Mouse (Mus musculus) limb, embryonic 10.5 days (tissue): Measurements from ENCODE around the gene Ccm2l. TPM values are rescaled to one million over a fixed set of nuclear protein-coding genes. Genes with fewer than 3 reads are reported as not detected.

Source experiments
- DNase-seq: peaks from one replicate; pipeline ENCODE4 v3.0.0-alpha.2; 2017; ENCODE audit warnings: low spot score
- H3K27ac ChIP-seq: fragments of 300-500 bp; sonication (generic); 2 replicates; pipeline ENCODE4 v1.5.1; 2016; ENCODE audit warnings: mild to moderate bottlenecking
- H3K27me3 ChIP-seq: fragments of 300-500 bp; sonication (generic); 2 replicates; pipeline ENCODE4 v1.6.1; 2016; ENCODE audit warnings: low read depth, mild to moderate bottlenecking; ENCODE audit not compliant: poor library complexity, severe bottlenecking
- H3K36me3 ChIP-seq: fragments of 300-500 bp; sonication (generic); 2 replicates; pipeline ENCODE4 v1.6.1; 2016; ENCODE audit warnings: mild to moderate bottlenecking, moderate library complexity
- H3K4me1 ChIP-seq: fragments of 300-500 bp; sonication (generic); 2 replicates; pipeline ENCODE4 v1.6.1; 2016
- H3K4me3 ChIP-seq: fragments of 300-500 bp; sonication (generic); 2 replicates; pipeline ENCODE4 v1.5.1; 2016; ENCODE audit warnings: mild to moderate bottlenecking, moderate library complexity
- H3K9me3 ChIP-seq: fragments of 300-500 bp; sonication (generic); replicated peaks from 2 replicates; pipeline ENCODE4 v1.6.1; 2016; ENCODE audit warnings: mild to moderate bottlenecking
- WGBS: fragments of 180-500 bp; shearing (Covaris S2); methylation state at CpG from one replicate; pipeline ENCODE4 v1.1.7; 2016; 5-methylcytosine and 5-hydroxymethylcytosine counted together
- polyA plus RNA-seq: library from polyadenylated mRNA; unstranded; fragments of >200 nt; fragmentation: Nextera tagmentation; extraction: Ambion mirVana; gene quantifications from 2 replicates; pipeline ENCODE4 v1.2.1, GENCODE M21; 2016

The Ccm2l gene
- polyA plus RNA-seq, 1 experiment from 2014 or later = 1.7 TPM

- Histone ChIP-seq H3K4me3 (no peak overlapping the region), H3K27me3 (peaks cover 37% of the 10 kb centered on the region), H3K27ac (no peak overlapping the region), H3K4me1 (peaks cover 12% of the 10 kb centered on the region), H3K36me3 (no peaks in the 10 kb centered on the region), H3K9me3 (no peaks in the 10 kb centered on the region)
- WGBS = 21% methylated on average over 2 of the region's 2 CpGs
- no peak for DNase-seq
These were observed 29.1 kb upstream of the Ccm2l start for GRCm38 (mm10) chr2:153036690-153037089.

GRCm38 (mm10) chr2:153043886-153044285 is 21.9 kb upstream of the Ccm2l start:
- no peak for DNase-seq
- Histone ChIP-seq H3K9me3 (no peaks in the 10 kb centered on the region), H3K4me3 (no peak overlapping the region), H3K27me3 (peaks cover 8% of the 10 kb centered on the region; the same call in 1 of the 2 replicates), H3K36me3 (no peaks in the 10 kb centered on the region), H3K4me1 (no peaks in the 10 kb centered on the region), H3K27ac (no peak overlapping the region)
- 59% methylated on average over 3 of the region's 3 CpGs for WGBS

GRCm38 (mm10) chr2:153045884-153046299 is 19.9 kb upstream of the Ccm2l start:
- WGBS = 52% methylated on average over 8 of the region's 8 CpGs
- DNase-seq = no peak
- Histone ChIP-seq H3K4me3 (no peak overlapping the region), H3K27me3 (peaks cover 27% of the 10 kb centered on the region), H3K27ac (no peak overlapping the region), H3K4me1 (no peaks in the 10 kb centered on the region), H3K36me3 (no peaks in the 10 kb centered on the region), H3K9me3 (no peaks in the 10 kb centered on the region)

DNA sequence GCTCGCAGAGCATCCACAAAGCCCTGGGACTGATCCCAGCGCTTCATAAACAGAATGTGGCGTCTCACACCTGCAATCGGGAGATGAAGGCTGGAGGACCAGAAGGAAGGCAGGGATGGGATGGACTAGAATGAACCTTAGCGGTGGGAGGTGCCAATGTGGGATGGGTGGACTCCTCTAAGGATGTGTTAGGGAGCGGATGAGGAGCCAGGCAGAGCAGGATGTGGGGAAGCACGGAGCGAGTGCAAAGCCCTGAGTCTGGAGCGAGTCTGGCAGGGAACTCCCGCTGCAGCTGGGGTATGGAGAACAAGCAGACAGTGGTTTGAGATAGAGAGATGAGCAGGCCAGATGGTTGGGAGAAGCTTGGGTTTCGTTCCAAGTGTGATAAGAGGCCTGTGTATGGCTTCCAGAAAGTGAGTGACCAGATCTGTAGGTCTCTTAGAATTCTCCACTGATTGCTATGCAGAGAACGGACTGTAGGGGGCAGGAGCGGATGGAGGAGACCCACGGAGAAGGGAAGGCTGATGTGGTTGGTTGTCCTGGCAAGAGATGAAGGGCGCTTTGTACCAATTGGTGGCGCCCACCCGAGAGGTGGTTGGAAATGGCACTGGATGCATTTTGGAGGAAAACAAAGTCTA is 17.8 kb upstream of the Ccm2l start:
- Histone ChIP-seq H3K36me3 (no peaks in the 10 kb centered on the region), H3K27ac (no peak overlapping the region), H3K4me1 (peaks cover 6% of the 10 kb centered on the region), H3K4me3 (no peak overlapping the region), H3K9me3 (no peaks in the 10 kb centered on the region), H3K27me3 (peaks cover 48% of the 10 kb centered on the region)
- DNase-seq = peak; percentile 57
- WGBS = 44% methylated on average over 17 of the region's 17 CpGs

DNA sequence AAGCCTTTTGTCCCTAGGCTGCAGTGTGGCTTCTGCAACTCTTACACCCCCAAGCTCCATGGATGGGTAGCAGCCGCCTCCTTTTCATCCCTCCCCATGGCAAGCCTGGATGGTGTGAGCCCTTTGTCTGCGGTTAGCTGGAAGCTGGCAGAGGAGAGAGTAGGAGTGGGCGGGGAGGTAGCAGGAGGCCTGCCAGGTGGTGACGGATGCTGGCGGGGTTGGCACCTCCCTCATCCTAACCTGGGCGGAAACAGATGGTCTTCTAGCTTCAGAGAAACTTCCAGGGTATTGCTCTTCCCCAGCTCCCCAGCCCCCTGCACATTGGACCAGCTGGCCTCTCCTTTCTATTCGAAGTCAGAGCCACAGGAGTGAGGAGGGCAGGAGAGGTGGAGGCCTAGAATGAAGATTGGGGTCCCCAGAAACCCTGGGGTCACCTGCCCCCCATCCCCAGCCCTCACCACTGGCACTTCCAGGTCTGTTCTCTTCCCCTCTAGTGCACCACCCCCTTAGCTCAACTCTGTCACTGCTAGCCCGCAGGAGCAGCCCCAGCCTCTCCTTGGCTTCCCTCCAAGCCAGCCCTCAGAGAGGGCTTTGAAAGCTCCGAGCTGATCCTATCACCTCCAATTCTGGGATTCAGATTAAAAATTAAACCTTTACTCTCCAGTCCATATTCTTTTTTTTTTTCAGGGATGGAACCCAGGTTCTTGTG is 16.3 kb upstream of the Ccm2l start:
- H3K4me3 ChIP-seq = no peak overlapping the region
- no peak for DNase-seq
- H3K36me3 ChIP-seq = no peaks in the 10 kb centered on the region
- WGBS = 40% methylated on average over 9 of the region's 9 CpGs
- H3K27ac ChIP-seq = no peak overlapping the region
- peaks cover 6% of the 10 kb centered on the region for H3K4me1 ChIP-seq
- no peaks in the 10 kb centered on the region for H3K9me3 ChIP-seq
- H3K27me3 ChIP-seq = peaks cover 63% of the 10 kb centered on the region

DNA sequence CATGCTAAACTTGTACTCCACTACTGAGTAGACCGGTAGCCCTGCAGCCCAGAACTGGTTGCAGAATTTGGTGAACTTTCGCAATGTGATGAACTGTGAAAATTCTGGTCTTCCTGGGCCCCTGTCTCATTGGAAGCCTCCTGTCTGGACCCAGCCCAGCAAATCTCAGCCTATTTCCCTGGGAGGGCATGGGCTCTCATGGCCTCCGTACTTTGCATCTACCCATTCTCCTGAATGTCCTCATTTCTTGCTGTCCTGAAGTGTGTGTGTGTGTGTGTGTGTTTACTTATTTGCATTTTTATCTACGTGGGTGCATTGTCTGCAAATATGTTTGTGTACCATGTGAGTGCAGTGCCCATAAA is 15.8 kb upstream of the Ccm2l start:
- Histone ChIP-seq H3K36me3 (no peaks in the 10 kb centered on the region), H3K4me1 (peaks cover 6% of the 10 kb centered on the region), H3K27me3 (peaks cover 68% of the 10 kb centered on the region), H3K9me3 (no peaks in the 10 kb centered on the region), H3K4me3 (no peak overlapping the region), H3K27ac (no peak overlapping the region)
- 86% methylated on average over 4 of the region's 4 CpGs for whole genome bisulfite sequencing
- DNase-seq = no peak

DNA sequence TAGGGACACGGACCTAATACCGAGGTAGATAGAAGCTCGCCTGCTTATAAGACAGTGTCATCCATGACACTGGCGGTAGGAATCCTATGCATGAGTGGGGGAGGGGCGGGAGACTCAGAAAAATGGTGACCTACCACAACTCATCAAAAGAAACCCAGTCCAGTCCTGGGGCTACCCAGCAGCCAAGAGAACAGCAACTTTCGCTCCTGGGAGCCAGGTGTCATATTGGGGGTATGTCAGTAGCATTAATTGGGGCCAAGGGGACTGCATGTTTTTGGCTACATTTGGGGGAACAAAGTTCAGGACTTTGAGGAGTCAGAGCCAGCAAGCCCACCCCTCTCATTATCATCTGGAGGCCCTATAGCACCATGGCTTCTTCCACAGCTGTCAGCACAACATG is 14.7 kb upstream of the Ccm2l start:
- 81% methylated on average over 6 of the region's 6 CpGs for WGBS
- H3K4me3 ChIP-seq = no peak overlapping the region
- peaks cover 66% of the 10 kb centered on the region for H3K27me3 ChIP-seq

GRCm38 (mm10) chr2:153051537-153051936 is 14.2 kb upstream of the Ccm2l start:
- Histone ChIP-seq H3K36me3 (no peaks in the 10 kb centered on the region), H3K27me3 (peaks cover 66% of the 10 kb centered on the region), H3K4me3 (no peak overlapping the region), H3K27ac (no peak overlapping the region), H3K9me3 (no peaks in the 10 kb centered on the region), H3K4me1 (peaks cover 6% of the 10 kb centered on the region)
- WGBS = 88% methylated on average over 9 of the region's 9 CpGs
- DNase-seq = no peak

More for the DNA sequence above, 14.7 kb upstream of the Ccm2l start:
- Histone ChIP-seq H3K9me3 (no peaks in the 10 kb centered on the region), H3K36me3 (no peaks in the 10 kb centered on the region), H3K4me1 (peaks cover 6% of the 10 kb centered on the region), H3K27ac (no peak overlapping the region)
- no peak for DNase-seq

- Histone ChIP-seq H3K36me3 (no peaks in the 10 kb centered on the region), H3K27ac (no peak overlapping the region), H3K27me3 (peaks cover 66% of the 10 kb centered on the region), H3K4me1 (peaks cover 6% of the 10 kb centered on the region), H3K9me3 (no peaks in the 10 kb centered on the region), H3K4me3 (peak overlapping the region; percentile 31)
- WGBS = 8% methylated on average over 30 of the region's 30 CpGs
- DNase-seq = no peak
These were observed 12.9 kb upstream of the Ccm2l start for GRCm38 (mm10) chr2:153052700-153053351.

- 87% methylated on average over 8 of the region's 8 CpGs for WGBS
- no peak for DNase-seq
- Histone ChIP-seq H3K4me1 (peaks cover 6% of the 10 kb centered on the region), H3K27me3 (peaks cover 70% of the 10 kb centered on the region), H3K9me3 (no peaks in the 10 kb centered on the region), H3K36me3 (no peaks in the 10 kb centered on the region), H3K4me3 (no peak overlapping the region), H3K27ac (no peak overlapping the region)
These were observed 11.9 kb upstream of the Ccm2l start for GRCm38 (mm10) chr2:153053896-153054295.

GRCm38 (mm10) chr2:153055270-153055920 is 10.4 kb upstream of the Ccm2l start:
- Histone ChIP-seq H3K27ac (no peak overlapping the region), H3K4me1 (peaks cover 6% of the 10 kb centered on the region), H3K9me3 (no peaks in the 10 kb centered on the region), H3K36me3 (no peaks in the 10 kb centered on the region), H3K4me3 (no peak overlapping the region), H3K27me3 (peaks cover 59% of the 10 kb centered on the region)
- DNase-seq = no peak
- WGBS = 58% methylated on average over 6 of the region's 6 CpGs

GRCm38 (mm10) chr2:153058365-153058764 is 7.4 kb upstream of the Ccm2l start:
- DNase-seq = no peak
- H3K9me3 ChIP-seq = no peaks in the 10 kb centered on the region
- no peaks in the 10 kb centered on the region for H3K36me3 ChIP-seq
- no peaks in the 10 kb centered on the region for H3K4me1 ChIP-seq
- peaks cover 29% of the 10 kb centered on the region for H3K27me3 ChIP-seq
- 72% methylated on average over 4 of the region's 4 CpGs for WGBS
- H3K4me3 ChIP-seq = no peak overlapping the region
- H3K27ac ChIP-seq = no peak overlapping the region

DNA sequence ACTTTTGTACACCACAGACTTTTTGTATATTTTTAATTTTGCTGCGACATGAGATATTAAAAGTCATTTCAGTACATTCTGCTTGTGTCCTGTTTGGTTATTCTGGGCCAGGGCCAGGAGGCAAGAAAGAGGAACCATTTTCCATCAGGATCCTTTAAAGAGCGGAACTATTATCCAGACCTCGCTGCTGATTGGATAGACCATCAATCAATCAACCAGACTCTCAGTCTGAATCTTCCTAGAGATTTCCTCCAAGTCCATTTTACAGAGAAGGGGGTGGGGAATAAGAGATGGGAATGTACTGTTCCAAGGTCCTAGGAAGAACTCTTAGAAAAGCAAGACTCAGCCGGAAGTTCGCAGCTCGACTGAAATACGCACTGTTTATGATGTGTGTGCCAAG is 5.5 kb upstream of the Ccm2l start:
- Histone ChIP-seq H3K27me3 (peaks cover 11% of the 10 kb centered on the region), H3K27ac (no peak overlapping the region), H3K9me3 (no peaks in the 10 kb centered on the region), H3K36me3 (no peaks in the 10 kb centered on the region), H3K4me3 (no peak overlapping the region), H3K4me1 (no peaks in the 10 kb centered on the region)
- DNase-seq = no peak
- WGBS = 87% methylated on average over 7 of the region's 7 CpGs
